Mouse (Mus musculus): ENCODE results near the gene Gata2.

Gata2 gene

DNA sequence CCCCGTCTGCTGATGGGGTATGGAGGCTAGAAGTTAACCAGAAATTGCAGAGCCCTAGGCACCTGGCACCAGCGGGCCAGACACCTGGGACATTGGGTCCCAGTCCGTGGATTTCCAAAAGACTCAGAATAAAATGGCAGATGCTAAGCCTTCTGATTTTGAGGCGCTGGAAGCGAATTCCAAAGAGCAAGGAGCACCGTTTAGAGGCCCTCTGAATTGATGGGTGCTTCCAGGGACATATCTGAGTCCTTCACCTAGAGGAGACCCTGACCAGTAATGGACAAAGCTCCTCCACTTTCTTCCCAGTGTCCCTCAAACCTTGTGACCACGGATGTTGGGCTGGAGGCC, 1.3 kb downstream of the Gata2 start:
- no peak for DNase-seq (ENCODE audit: low spot score in 2 of 2)

DNA sequence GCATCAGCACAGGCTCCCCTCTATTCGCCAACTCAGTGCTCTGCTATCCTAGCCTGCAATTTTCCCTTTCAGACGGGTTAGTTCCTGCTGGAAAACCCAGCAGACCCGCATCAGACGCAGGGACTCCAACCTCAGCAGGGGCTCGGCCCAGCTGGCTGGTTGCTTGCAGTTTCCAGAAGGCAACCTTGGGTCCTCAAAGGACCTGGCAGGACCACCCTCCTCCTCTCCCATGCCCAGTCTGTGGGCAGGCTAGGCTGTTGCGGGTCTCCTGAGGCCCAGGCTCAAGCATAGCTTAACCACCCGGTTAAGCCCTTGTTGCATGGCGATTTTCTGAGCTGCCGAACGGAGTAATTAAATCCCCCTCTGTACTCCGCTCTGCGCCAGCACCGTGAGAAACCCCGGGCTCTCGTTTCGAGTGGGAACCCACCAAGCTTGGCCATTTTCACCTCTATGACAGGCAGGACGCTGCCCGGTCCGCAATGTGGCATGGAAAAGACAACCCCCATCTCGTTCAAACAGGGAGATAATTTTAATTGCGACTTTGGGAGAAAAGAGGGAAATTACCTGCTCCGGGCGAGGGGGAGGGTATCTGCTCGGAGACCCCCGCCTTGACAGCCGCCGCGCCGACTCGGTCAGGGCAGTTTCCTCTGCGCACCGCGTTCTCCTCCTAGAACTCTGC, 2.5 kb downstream of the Gata2 start:
- no peak for DNase-seq (ENCODE audit: low spot score in 2 of 2)

DNA sequence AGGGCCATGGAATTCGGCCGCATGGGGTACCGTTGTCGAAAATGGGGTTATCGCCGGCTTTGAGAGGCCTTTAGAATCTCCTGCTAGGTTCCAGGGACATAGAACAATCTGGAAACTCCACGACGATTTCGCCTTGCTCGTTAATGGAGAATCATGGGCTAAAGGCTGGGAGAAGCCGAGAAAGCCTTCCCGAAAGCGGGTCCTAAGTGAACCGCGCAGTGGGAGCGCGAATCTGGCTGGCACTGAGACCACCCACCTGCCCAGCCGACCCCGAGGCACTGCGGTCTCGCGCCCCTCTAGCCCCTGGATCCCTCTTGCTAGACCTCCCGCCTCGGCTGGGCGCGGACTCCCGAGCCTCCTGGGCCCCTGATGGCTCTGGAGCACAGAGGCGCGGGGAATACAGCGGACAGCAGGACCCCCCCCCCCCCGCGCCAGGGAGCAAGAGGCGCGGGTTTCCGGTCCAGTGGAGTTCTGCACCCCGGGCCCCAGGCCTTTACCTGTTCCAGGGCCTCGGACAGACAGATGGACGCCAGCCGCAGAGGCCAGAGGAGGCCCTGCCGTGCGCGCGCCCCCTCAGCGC, 3.1 kb downstream of the Gata2 start:
- no peak for DNase-seq (ENCODE audit: low spot score in 2 of 2)

DNA sequence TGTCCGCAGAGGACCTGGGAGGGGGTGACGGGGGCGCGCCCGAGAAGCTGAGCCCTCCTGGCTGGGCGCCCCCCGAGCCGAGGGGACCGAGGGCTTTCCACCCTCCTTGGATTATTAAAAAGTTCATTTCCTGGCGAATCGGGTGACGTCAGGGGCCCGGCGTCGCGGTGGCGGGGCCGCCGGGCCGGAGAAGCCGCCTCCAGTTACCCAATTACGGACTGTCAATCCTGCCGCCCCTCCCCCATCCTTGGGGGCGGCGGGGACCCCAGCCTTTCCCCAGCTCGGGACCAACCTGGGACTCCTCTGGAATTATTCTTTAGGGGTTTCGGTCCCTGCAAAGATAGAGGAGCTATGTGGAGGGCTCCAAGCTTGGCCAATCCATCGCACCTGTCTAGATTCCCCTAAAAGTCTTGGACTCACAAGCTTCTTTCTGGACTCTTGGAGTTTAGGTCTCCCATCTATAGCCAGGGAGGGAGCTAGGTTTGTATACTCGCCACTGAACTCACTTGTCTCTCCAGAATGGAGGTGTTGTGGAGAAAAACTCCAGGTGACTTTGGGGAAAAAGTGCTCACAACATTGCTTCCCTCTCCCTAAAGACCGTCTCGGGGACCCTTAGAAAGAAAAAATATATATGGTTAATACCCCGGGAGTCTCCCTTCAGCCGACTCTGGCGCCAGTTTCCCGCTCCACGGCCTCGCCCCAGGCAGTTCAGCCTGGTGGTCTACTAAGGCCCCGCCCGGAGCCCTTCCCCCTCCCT, 3.8 kb downstream of the Gata2 start:
- DNase-seq (ENCODE audit: low spot score in 2 of 2), result no peak

DNA sequence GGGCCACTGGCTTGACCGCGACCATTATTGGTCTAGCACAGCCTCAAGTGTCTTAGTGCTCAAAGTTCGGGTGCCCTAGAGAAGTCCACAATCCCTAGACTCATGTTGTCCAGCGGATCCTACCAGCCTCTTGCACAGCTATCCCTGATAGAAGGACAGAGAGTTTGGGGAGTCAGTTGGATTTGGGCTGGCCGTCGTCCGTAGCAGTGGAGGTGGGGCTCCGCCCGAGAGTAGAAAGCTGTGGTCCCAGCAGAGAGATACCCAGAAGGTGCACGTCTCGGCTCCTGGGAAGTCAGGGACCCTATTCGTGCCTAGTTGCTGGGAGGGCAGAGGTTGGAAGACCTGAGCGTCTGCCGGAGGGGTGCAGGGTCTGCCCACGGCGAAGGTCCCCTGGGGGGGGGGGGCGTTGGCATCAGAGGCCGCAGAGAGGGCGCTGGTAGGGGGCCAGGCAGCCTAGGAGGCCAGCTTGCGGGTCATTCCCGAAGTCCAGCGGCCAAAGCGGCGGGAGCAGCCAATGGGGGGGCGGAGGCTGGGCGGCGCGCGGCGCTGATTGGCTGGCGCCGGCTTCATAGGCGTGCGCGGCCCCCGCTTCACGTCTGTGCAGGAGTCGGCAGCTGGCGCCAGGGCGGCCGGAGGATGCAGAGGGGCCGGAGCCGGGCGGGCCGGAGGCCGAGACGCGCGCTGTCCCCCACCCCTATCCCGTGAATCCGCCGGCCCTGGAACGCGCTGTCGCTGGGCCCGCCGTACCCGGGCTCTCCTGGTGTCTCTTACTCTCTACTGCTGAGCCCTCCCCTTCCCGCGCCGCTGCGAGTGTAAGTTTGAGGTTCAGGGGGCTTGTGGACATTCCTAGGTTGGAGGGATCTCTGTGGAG, 4.6 kb downstream of the Gata2 start:
- no peak for DNase-seq (ENCODE audit: low spot score in 2 of 2)

DNA sequence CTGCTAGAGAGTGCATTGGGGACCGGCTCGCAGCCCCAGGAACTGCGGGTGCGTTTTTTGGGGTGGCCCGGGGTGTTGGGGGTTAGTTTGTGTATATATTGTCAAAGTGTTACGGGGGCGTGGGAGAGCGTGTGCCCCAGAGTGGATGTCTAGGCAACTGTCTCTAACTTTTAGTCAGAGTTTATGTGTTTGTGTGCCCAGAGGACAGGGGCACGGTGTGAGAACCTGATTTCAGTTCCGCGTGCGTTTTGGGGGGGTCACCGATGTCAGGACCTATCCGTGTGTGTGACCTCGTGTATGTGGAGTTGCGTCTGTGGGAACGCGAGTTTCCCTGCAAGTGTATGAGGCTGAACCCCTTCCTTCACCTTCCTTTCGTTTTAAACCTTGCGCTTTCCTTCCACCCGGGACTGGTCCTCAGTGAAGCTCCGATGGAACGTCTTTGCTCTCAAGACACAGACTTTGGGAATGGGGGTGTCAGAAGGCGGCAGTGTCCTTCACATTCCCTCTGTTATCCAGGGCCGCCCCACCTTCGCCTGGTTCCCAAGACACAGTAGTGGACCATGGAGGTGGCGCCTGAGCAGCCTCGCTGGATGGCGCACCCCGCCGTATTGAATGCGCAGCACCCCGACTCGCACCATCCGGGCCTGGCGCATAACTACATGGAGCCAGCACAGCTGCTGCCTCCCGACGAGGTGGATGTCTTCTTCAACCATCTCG, 5.5 kb downstream of the Gata2 start:
- no peak for DNase-seq (ENCODE audit: low spot score in 2 of 2)

DNA sequence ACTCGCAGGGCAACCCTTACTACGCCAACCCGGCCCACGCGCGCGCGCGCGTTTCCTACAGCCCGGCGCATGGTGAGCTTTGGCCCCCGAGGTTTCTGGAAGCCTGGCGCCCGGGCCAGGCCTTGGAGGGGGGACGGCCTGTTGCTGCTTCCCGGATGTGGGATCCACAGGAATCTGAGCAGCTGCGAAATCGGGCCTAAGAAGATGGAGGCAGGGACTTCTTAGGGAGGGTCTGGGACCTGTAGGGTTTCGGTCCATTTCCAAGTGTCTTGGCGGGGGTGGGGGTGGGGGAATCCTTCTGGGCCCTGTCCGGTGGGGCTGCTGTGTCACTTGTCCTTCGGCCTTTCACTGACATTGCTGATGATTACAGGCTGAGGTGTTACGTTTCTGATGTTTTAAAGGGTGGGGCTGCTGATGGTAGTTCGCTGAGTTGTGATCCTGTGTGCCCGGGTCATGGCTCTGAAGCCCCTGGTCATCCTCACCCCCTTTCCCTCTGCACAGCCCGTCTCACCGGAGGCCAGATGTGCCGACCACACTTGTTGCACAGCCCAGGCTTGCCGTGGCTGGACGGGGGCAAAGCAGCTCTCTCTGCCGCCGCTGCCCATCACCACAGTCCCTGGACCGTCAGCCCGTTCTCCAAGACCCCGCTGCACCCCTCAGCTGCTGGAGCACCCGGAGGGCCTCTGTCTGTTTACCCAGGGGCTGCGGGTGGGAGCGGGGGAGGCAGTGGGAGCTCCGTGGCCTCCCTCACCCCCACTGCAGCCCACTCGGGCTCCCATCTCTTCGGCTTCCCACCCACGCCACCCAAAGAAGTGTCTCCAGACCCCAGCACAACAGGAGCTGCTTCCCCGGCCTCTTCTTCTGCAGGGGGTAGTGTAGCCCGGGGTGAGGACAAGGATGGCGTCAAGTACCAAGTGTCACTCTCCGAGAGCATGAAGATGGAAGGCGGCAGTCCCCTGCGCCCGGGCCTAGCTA, 6.3 kb downstream of the Gata2 start:
- no peak for DNase-seq (ENCODE audit: low spot score in 2 of 2)

DNA sequence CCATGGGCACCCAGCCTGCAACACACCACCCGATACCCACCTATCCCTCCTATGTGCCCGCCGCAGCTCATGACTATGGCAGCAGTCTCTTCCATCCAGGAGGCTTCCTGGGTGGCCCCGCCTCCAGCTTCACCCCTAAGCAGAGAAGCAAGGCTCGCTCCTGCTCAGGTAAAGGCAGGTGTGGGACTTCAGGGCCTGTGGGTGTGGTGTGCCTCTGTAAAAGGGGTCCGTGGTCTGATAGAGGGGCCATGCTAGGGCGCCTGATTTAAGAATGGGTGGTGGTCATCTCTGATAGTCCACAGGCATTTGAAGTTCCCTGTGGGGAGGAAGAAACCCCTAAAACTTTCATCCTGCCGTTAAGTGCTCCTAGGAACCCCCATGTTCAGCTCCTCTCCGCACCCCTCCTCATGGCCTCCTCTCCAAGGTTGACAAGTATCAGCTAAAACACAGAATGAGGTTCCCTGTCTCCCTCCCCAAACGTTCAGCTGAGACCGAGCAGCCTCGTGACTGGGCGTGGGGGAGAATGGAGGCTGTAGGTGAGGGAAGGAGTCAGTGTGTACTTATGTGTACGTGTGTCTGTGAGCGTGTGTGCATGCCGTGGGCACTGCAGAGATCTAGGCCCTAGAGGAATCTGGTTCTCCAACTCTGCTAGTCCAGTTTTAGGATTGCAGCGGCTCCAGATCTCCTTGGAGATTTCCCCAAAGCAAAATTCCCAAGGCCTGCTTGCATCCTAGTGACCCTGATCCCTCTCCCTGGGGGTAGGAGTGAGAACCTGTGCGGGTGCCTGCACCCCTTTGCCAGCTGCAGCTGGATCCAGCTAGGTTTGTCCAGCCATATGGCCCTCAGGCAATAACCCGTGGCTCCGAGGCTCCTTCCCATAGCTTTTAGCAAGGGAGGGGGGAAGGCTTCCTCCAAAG, 7.3 kb downstream of the Gata2 start:
- no peak for DNase-seq (ENCODE audit: low spot score in 2 of 2)

DNA sequence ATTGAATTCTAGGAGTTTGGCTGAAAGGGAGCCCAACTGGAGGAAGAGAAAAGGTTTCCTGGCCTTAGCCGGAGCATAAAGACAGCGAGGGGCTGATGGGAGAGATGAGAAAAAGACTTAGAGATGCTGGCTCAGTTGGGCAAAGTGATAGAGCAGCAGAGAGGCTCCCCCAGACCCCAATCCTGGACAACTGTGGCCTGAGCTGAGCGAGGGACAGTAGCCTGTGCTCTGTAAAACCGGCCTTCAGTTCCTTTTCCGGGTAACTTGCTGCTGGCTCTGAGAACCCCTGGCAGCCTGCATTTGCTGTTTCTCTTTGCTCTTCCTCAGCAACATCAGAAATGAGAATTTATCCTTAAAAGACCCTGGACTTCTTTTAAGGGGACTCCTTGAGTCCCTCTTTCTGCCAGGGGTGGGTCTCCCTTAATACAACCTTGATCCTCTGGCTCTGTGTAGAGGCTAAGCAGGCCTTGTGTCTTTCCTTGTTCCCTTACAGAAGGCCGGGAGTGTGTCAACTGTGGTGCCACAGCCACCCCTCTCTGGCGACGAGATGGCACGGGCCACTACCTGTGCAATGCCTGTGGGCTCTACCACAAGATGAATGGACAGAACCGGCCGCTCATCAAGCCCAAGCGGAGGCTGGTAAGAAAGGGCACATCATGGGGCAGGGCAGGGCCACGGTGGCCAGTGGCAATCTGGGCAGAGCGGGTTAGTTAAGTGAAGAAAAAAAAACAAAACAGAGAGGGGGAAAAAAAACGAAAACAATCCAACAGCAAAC, 8.4 kb downstream of the Gata2 start:
- DNase-seq (ENCODE audit: low spot score in 2 of 2), result no peak

DNA sequence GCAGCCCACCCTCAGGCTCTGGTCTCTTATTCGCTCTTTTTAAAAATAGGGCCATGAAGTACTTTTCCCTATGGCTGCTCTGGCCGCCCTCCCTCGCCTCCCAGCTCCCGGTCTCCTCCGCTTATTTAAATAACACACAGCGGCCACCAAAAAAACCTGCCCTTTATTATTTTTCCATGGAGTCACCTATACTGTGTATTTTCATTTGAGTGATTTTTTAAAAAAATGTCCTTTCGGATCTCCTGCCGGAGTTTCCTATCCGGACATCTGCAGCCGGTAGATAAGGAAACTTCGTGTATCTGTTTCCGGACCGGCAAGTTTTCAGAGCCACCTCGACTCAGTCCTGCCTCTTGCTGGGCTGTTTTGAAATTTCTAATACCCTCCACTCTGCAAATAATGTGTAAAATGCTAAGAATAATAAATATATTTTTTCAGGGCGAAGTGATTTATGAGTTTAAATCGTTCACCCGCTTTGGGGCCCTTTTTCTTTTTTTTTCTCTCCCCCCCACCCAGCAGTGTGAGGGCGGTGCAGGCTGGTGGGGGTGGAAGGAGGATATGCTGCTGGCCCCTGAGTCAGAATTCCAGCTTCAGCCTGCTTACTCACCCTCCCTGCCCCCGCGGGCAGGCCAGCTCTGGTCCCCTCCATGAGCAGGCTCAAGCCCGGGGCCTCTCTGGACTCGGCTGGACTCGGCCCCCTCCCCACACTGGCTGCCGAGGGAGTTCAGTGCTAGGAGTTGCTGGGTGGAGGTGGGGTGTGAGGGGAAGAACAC, 9.4 kb downstream of the Gata2 start:
- no peak for DNase-seq (ENCODE audit: low spot score in 2 of 2)

DNA sequence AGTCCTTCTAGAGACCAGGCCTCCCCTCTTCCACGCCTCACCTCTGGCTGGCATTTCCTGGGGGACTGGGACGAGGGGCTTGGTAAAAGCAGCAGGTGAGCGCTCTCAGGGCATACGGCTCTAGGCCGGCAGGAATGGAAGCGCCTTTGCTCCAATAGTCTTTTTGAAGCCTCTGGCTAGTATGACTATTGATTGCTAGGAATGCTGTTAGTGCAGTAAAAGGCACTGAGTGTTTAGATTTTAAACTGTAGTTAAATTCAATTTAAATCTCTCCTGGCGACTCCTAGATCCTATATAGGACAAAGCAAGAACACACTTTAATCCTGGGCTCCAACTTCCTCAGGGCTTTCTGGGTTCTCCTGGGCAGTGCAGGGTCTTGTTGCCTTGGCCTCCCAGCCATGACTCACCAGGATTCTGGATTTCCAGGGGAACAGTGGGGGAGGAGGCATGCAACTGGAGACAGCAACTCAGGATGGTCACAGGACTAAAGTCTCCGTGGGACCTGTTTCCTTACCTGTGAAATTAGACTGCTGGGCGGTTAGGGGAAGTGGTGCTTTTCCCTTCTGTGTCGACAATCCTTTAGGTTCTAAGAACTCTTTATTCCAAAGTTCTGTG, 10.2 kb downstream of the Gata2 start:
- no peak for DNase-seq (ENCODE audit: low spot score in 2 of 2)

DNA sequence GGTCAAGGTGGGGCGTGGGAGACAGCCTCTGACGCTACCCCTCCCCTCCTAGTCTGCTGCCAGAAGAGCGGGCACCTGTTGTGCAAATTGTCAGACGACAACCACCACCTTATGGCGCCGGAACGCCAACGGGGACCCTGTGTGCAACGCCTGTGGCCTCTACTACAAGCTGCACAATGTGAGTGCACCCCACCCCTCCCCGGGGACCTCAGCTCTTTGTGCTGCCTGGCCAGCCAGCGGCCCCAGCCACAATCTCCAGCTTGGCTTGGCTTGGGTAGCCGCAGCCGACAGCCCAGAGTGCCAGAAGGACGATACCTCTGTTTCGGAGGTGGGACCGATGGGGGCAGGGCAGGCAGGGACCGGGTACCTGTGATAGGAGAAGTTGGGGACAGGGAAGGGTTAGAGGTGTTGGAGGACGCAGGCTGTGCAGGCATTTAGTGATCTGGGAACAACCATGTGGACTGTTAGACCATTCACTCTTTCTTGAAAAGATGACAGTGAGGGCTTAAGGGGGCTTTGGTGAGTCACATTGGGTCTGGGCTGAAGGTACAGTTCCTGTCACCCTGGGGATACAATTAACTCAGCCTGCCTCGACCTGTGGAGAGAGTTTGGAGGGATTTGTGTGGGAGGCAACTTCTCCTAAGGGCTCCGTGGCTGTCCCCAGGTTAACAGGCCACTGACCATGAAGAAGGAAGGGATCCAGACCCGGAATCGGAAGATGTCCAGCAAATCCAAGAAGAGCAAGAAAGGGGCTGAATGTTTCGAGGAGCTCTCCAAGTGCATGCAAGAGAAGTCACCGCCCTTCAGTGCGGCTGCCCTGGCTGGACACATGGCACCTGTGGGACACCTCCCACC, 11.1 kb downstream of the Gata2 start:
- no peak for DNase-seq (ENCODE audit: low spot score in 2 of 2)

DNA sequence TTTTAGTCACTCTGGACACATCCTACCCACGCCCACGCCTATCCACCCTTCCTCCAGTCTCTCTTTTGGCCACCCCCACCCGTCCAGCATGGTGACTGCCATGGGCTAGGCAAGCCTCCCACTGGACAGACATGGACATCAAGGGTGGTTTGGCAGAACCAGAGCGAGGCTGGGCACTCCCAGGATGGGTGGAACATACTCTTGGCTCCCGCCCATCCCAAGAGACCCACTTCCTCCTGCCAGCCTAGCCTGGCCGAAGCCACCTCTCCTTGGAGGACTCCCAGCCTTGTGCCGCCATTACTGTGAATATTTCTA, 11.7 kb downstream of the Gata2 start:
- DNase-seq (ENCODE audit: low spot score in 2 of 2), result no peak

DNA sequence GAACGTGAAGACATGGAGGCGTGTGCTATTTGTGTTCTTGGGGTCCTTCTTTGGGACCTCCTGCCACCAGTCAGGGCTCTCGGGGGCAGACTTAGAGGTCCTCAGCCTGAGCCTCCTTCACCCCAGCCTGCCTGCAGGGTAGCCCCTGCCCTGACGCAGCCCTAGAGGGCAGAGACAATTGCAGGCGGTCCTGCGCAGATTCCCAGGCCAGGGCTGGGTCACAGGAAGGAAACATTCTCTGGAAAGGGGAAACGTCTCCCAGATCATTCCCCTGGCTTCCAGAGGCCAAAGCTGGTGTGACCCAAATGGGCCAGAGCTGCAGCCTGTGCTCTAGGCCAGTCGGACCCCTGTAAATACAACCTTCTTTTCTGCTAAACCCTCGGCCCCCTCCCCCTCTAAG, 12.2 kb downstream of the Gata2 start:
- DNase-seq (ENCODE audit: low spot score in 2 of 2), result no peak

DNA sequence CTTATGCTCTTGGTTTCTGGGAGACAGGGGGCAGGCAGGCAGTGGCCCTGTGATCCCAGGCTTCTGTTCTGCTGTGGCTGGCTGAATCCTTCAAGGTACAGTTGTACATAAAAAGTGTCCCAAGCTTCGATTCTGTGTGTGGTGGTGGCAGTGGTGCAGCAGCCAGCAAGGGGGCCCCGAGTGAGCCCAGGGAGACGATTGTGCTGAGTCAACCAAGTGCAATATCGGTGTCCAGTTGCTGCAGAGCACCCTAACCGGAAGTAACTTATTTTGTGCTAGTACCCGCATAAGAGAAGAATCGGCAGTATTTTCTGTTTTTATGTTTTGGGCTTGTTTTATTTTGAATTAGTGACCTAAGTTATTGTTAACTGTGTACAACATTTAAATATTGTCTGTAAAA, 12.9 kb downstream of the Gata2 start:
- no peak for DNase-seq (ENCODE audit: low spot score in 2 of 2)

DNA sequence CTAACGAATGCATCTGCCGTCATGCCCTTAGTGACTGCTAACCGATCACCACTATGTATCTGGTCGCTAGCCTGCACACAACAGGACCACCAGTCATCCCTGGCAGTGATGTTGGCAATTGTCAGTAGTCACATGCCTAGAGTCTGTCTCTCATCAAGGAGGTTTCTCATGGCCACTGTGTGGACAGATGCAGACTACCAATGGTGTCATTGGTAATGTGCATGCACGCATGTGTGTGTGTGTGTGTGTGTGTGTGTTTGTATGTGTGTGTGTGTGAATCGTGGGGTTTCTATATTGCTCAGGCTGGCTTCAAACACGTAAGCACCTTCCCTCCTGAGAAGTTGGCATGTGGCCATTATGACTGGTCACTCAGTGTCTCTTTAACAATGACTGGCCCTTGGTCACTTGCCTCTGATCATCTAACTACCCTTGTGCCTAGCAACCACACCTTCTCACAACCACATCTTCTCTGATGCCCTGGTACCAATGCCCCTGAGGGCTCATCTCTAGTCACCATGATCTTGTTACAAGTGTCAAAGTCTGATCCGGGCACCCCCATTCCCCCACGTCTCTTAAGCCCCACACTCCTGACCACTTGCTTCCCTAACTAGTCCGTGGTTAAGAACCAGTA, 13.8 kb downstream of the Gata2 start:
- no peak for DNase-seq (ENCODE audit: low spot score in 2 of 2)

All from frontal cortex, postnatal 36 days (tissue).